Mouse (Mus musculus) liver, adult (tissue): ENCODE measurements around the gene Stpg1.

Experiments
- GATA4 ChIP-seq: IDR thresholded peaks from 2 replicates; pipeline ENCODE4 v1.6.1; 2014; ENCODE audit warnings: mild to moderate bottlenecking, low read length; ENCODE audit not compliant: insufficient replicate concordance

The Stpg1 gene

GRCm38 (mm10) chr4:135531771-135532613 is 37.4 kb downstream of the Stpg1 start:
- TF ChIP-seq GATA4, result no peak

- TF ChIP-seq GATA4, result no peak
Observed at GRCm38 (mm10) chr4:135533001-135533400, 38.4 kb downstream of the Stpg1 start.

DNA sequence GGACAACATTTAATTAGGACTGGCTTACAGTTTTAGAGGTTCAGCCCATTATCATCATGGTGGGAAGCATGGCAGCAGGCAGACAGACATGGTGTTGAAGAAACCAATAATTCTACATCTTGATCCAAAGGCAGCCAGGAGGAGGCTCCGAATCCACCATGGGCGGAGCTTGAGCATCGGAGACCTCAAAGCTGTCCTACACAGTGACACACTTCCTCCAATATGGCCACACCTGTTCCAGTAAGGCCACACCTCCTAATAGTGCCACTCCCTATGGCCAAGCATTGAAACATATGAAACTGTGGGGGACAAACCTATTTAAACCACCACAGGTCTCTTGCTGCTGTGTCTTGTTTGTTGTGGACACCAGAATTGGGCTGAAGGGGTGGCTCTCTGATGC is 40.4 kb downstream of the Stpg1 start:
- TF ChIP-seq GATA4, result no peak

GRCm38 (mm10) chr4:135539056-135539455 is 44.5 kb downstream of the Stpg1 start:
- TF ChIP-seq GATA4, result no peak

DNA sequence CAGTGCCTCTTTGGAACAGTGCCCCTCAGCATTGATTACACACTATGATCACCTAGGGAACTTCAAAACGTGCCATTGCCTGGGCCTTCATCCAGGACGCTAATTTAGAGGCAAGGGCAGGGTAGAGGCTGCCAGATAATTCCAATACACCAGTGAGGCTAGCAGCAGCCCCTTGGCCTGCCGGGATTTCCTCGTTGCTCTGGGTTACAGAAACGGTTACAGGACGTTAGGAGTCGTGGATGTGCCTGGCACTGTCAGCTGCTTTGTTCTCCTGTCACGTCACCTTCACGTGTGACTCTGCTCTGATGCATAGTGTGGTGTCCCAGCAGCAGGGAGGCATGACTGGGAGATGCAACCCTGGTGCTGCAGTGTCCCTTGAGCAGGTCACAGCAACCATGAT is 45.5 kb downstream of the Stpg1 start:
- no peak for TF ChIP-seq GATA4

DNA sequence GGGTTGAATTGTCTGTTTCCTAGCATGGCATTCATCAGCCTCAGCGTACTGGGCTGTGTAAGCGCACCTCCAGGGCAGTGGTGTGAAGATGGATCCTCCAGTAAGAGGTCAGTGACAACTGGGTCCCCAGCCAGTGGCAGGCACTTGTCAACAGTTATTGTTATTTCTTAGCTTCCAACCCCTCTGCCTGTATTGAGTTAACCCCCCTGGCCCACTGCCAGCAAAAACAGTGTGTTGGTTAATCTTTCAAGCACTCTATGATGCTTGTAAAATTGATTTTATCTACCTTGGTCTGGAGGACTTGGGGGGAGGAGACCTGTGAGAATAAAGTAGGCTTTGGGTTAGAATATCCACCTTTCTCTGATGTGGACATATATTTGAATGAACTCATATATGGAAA is 49.7 kb downstream of the Stpg1 start:
- no peak for TF ChIP-seq GATA4

DNA sequence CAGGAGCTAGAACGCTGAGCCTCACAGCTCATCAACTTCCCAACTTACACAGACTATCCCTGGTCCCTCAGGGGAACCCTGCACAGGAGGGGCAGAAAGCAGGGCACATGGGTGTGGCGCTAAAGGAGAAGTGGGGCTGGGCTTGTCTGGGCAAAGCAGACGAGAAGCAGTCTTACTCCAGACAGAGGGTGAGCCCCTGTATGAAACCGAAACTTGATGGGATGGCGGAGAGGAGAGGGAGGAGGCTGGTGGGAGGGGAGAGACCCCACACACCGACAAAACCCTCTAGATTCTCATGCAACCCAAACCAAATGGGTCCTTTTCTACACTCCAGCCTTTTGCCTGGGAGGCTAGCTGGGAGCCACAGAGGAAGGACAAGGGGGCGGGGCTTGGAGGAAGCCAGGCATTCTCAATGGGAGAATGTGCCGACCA is 50.5 kb downstream of the Stpg1 start:
- no peak for TF ChIP-seq GATA4

GRCm38 (mm10) chr4:135546008-135546407 is 51.4 kb downstream of the Stpg1 start:
- TF ChIP-seq GATA4, result no peak

- TF ChIP-seq GATA4, result no peak
Observed at GRCm38 (mm10) chr4:135546793-135547192, 52.2 kb downstream of the Stpg1 start.

DNA sequence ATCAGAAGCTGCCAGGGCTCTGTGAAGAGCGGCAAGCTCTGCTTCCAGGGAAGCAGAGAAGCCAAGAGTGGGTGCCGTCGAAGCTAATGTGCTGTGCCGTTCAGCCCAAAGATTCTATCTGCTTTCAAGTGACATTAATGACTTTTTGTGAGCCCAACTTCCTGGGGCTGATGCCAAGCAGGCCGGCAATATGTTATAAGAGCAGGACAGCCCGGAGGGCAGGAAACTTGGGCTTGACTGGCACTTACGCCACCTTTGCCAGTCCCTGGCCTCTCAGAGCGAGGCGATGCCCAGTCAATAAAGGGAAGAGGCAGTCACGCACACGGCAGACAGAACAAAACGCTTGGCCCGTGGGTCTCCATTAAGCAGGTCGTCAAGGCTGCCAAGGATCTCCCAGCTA is 53.0 kb downstream of the Stpg1 start:
- TF ChIP-seq GATA4, result no peak

DNA sequence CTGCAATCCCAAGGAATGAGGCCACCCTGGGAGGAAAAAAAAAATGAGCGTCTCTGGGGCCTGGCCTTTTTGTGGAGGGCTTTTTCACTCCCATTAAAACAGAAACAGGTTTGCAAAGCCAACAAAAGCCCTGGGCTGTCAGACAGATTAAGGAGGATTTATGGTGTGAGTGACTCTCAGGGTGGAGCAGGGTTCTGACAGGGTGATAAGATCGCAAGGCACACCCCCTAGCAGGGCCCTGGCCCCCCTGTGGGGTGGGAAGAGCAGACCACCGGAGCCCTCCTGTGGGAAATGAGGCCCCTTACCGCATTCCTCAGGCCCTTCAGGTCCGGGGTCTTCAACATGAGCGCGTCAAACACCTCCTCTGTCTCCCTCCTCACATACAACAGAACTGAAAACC is 53.5 kb downstream of the Stpg1 start:
- TF ChIP-seq GATA4, result no peak

- no peak for TF ChIP-seq GATA4
Observed at GRCm38 (mm10) chr4:135548521-135549077, 54.0 kb downstream of the Stpg1 start.

DNA sequence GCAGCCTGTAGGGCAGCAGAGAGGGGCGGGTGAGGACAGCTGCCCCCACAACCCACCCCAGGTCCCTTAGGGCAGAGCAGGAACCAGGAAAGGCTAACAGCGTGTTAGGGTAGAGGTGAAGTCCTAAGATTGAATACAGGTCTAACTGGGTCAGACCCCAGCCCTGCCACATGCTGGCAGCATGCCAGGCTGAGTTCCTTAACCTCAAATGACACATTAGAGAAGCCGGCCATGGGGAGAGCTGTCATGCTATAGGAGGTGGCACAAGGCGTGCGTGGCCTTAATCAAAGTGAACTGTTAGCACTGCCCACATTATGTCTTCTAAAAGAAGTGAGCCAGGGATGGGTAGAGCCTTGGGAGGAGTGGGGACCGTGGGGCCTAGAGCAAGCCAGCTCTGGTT is 54.7 kb downstream of the Stpg1 start:
- no peak for TF ChIP-seq GATA4

- TF ChIP-seq GATA4, result no peak
Observed at GRCm38 (mm10) chr4:135563794-135564193, 69.2 kb downstream of the Stpg1 start.

- TF ChIP-seq GATA4, result peak; percentile 80; the same call in 1 of the 2 replicates
Observed at GRCm38 (mm10) chr4:135565400-135565799, 70.8 kb downstream of the Stpg1 start.

GRCm38 (mm10) chr4:135567042-135567441 is 72.5 kb downstream of the Stpg1 start:
- no peak for TF ChIP-seq GATA4

DNA sequence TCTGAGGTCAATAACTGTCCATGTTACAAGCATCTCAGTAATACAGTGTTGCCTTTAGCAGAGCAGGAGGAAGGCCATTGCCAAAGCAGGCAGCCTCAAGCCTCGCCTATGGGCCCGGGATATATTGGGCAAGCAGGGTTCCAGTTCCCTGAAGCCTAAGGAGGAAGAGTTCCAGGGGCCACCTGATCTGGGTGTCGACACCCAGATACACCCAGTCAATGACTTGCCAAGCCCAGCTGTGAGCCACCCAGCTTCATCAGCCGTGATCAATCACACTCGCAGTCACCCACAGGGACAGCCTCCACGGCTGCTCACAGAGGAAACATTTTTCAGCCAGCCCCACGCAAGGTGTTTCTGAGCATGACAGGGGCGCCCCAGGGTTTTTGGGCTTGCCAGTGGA is 72.9 kb downstream of the Stpg1 start:
- TF ChIP-seq GATA4, result no peak
